Mouse (Mus musculus): Measurements from ENCODE around the gene Ift80.

DNA sequence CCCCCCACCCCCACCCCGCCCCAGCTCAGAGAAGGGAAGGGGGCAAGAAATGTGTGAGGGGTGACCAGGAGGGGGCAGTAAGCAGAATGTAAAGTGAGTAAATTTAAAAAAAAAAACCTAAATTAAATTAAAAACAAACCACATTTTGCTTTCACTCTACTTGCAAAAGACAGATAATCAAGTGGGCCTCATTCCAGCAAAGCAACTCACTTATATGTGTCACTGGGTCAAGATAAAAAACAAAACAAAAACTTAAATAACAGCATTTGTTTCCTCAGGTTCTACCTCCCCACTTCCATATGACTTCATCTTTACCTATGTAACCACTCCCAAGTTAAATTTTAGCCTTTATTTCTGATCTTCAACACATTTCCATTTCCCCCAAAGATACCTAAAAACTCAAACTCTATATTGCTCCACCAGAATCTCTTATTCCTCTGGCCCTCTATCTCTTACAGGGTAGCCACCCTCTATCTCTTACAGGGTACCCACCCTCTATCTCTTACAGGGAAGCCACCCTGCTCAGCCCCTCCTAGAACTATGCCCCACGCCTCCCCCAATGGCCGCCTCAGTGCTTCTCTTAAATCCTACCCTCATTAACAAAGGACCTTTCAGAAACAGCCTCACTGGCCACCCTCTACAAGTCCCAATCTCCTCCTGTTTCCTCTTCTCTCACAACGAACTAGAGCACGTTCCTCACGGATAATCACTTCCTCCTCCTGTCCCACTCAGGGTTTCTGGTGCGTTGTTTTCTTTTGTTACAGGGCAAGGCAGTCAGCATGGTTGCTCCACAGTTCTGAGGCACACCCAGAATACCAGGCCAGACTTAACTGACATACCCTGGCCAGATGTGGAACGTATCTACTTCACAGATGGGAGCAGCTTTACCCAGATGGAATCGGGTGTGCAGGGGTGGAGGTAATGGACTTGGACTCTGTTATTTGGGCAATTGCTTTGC lies 28.6 kb downstream of the Ift80 start:
- TF ChIP-seq CTCF (IDR thresholded peaks at IDR 0.05; ENCODE audit: insufficient read depth, low read depth, low read length) (no peak), POLR2A (IDR thresholded peaks at IDR 0.05; ENCODE audit: insufficient read depth, low read depth, low read length) (no peak)
